Mouse (Mus musculus) limb, embryonic 13.5 days (tissue): ENCODE data around the gene Olfr204. TPM values are rescaled to one million over a fixed set of nuclear protein-coding genes. Genes with fewer than 3 reads are reported as not detected.
"Not testable (repeated sequence)": the region's sequence is repeated elsewhere in the genome, so short reads cannot be mapped to it uniquely, and the experiment has no call there.

Source experiments
- ATAC-seq: fragments of 200-750 bp; cut with Nextera tagmentation; 2 replicates; pipeline ENCODE4 v1.8.0; 2017; ENCODE audit warnings: low read depth, moderate number of reproducible peaks, moderate TSS enrichment; ENCODE audit not compliant: low FRiP score
- H3K27ac ChIP-seq: fragments of 300-500 bp; sonication (generic); 2 replicates; pipeline ENCODE4 v1.5.1; 2015; ENCODE audit warnings: inconsistent platforms, mild to moderate bottlenecking, moderate library complexity
- H3K27me3 ChIP-seq: fragments of 300-500 bp; sonication (generic); 2 replicates; pipeline ENCODE4 v1.6.1; 2015; ENCODE audit warnings: mild to moderate bottlenecking, inconsistent platforms
- H3K36me3 ChIP-seq: fragments of 300-500 bp; sonication (generic); 2 replicates; pipeline ENCODE4 v1.6.1; 2015; ENCODE audit warnings: inconsistent platforms, mild to moderate bottlenecking, moderate library complexity
- H3K4me1 ChIP-seq: fragments of 300-500 bp; sonication (generic); 2 replicates; pipeline ENCODE4 v1.6.1; 2015; ENCODE audit warnings: inconsistent platforms
- H3K4me2 ChIP-seq: fragments of 300-500 bp; sonication (generic); replicated peaks from 2 replicates; pipeline ENCODE4 v1.6.1; 2015; ENCODE audit warnings: inconsistent platforms, mild to moderate bottlenecking, moderate library complexity
- H3K4me3 ChIP-seq: fragments of 300-500 bp; sonication (generic); 2 replicates; pipeline ENCODE4 v1.5.1; 2015; ENCODE audit warnings: moderate library complexity, mild to moderate bottlenecking, inconsistent platforms
- H3K9ac ChIP-seq: fragments of 300-500 bp; sonication (generic); 2 replicates; pipeline ENCODE4 v1.6.1; 2015; ENCODE audit warnings: mild to moderate bottlenecking, inconsistent platforms
- H3K9me3 ChIP-seq: fragments of 300-500 bp; sonication (generic); 2 replicates; pipeline ENCODE4 v1.6.1; 2016; ENCODE audit warnings: inconsistent platforms
- WGBS: fragments of 180-500 bp; shearing (Covaris S2); methylation state at CpG from one replicate; pipeline ENCODE4 v1.1.7; 2015; 5-methylcytosine and 5-hydroxymethylcytosine counted together
- polyA plus RNA-seq: library from polyadenylated mRNA; unstranded; fragments of >200 nt; fragmentation: Nextera tagmentation; extraction: Ambion mirVana; gene quantifications from 2 replicates; pipeline ENCODE4 v1.2.1, GENCODE M21; 2015

Olfr204 gene
- not detected in 2 replicates for polyA plus RNA-seq

DNA sequence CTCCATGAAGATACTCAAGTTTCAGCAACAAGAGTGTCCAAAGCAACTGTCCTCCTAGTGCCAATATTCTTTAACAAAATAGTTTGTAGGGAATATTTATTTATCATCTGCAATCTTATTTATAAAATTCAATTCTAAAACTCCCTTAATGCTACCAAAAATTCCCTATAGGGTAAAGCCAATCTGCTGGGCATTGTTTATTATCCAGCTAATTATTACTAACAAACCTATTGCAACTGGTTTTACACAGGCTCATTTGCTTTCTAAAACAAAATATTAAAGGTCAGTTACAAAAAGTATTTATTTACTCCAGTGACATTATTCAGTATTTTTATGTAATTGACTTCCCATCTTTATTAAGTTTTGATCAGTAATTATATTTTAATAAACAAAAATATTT is at the start of gene Olfr204:
Olfr204 (minus strand) TSS at position 101 of the 400 bp plus-strand sequence.
- Histone ChIP-seq H3K9me3 (no peaks in the 10 kb centered on the region), H3K27ac (no peak within 1 kb of the TSS), H3K27me3 (no peaks in the 10 kb centered on the region), H3K36me3 (no peaks in the 10 kb centered on the region), H3K9ac (no peak within 1 kb of the TSS), H3K4me3 (no peak within 1 kb of the TSS), H3K4me1 (no peaks in the 10 kb centered on the region), H3K4me2 (no peak within 1 kb of the TSS)
- ATAC-seq = no peak

- H3K4me2 ChIP-seq = no peak within 1 kb of the TSS
- WGBS = 81% methylated on average over 2 of the region's 2 CpGs
- H3K4me1 ChIP-seq = no peaks in the 10 kb centered on the region
- no peak within 1 kb of the TSS for H3K9ac ChIP-seq
- no peak within 1 kb of the TSS for H3K27ac ChIP-seq
- no peaks in the 10 kb centered on the region for H3K27me3 ChIP-seq
- no peak within 1 kb of the TSS for H3K4me3 ChIP-seq
- no peaks in the 10 kb centered on the region for H3K36me3 ChIP-seq
- no peak for ATAC-seq
- H3K9me3 ChIP-seq = no peaks in the 10 kb centered on the region
These were observed 45.8 kb upstream of the Olfr204 start, which contains the start of gene Olfr209 for GRCm38 (mm10) chr16:59363893-59364292. Olfr209 (minus strand) TSS chr16:59363993.

DNA sequence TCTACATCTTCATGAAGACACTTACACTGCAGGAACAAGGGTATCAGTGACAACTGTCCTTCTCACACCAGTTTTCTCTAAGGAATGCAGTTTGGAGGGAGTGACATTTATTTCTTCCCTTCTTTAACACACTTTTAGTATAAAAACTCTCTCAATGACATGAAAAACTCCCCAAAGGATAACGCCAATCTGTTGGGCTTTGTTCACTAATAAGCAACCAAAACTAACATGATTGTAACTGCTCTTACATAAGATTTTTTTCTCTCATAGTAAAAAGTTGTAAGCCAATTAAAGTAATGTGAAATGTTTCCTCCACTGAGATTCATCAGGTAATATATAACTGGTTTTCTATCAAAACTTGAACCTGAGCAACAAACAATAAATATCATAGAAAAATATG is 31.1 kb upstream of the Olfr204 start, which contains the start of gene Olfr206:
Olfr206 (minus strand) TSS at position 101 of the 400 bp plus-strand sequence.
- Histone ChIP-seq H3K4me2 (no peak within 1 kb of the TSS), H3K27ac (no peak within 1 kb of the TSS), H3K9ac (no peak within 1 kb of the TSS), H3K9me3 (no peaks in the 10 kb centered on the region), H3K4me3 (no peak within 1 kb of the TSS), H3K27me3 (no peaks in the 10 kb centered on the region), H3K36me3 (no peaks in the 10 kb centered on the region), H3K4me1 (no peaks in the 10 kb centered on the region)
- ATAC-seq = no peak
- WGBS = 76% methylated on average over 1 of the region's 1 CpGs

GRCm38 (mm10) chr16:59331038-59331437 is 13.0 kb upstream of the Olfr204 start, which contains the start of gene Olfr205:
Olfr205 (minus strand) TSS chr16:59331138.
- H3K4me3 ChIP-seq = no peak within 1 kb of the TSS
- H3K4me2 ChIP-seq = no peak within 1 kb of the TSS
- no peak for ATAC-seq
- no peak within 1 kb of the TSS for H3K9ac ChIP-seq
- no peaks in the 10 kb centered on the region for H3K36me3 ChIP-seq
- no peaks in the 10 kb centered on the region for H3K4me1 ChIP-seq
- no peaks in the 10 kb centered on the region for H3K9me3 ChIP-seq
- H3K27me3 ChIP-seq = no peaks in the 10 kb centered on the region
- H3K27ac ChIP-seq = no peak within 1 kb of the TSS

DNA sequence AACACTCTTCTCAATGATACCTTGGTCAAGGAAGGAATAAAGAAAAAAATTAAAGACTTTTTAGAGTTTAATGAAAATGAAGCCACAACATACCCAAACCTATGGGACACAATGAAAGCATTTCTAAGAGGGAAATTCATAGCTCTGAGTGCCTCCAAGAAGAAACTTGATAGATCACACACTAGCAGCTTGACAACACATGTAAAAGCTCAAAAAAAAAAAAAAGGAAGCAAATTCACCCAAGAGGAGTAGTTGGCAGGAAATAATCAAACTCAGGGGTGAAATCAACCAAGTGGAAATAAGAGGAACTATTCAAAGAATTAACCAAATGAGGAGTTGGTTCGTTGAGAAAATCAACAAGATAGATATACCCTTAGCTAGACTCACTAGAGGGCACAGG is 5.2 kb upstream of the Olfr204 start:
- H3K9me3 ChIP-seq, H3K27me3 ChIP-seq, H3K36me3 ChIP-seq, H3K27ac ChIP-seq, H3K4me1 ChIP-seq, ATAC-seq, H3K4me3 ChIP-seq, H3K9ac ChIP-seq, H3K4me2 ChIP-seq: not testable (repeated sequence)
- WGBS = 87% methylated on average over 1 of the region's 1 CpGs

DNA sequence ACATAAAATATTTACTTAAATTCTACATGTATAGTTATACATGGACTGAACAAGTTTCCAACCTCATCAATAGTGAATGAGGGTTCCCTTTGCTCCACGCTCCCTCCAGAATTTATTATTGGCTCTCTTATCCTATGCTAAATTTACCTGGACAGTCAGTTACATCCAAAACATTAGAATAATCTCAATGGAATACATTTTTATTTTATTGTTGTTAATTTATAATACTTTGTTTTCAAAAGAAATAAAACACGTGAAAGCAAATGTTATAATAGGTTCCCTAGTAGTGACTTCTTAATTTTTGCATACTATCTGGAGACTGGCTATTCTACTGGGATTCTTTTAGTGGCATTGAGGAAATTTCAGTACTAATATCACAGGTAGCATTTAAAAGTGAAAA is 19.5 kb downstream of the Olfr204 start, which contains the start of gene Olfr203:
Olfr203 (plus strand) TSS at position 301 of the 400 bp plus-strand sequence.
- ATAC-seq = no peak
- no peak within 1 kb of the TSS for H3K9ac ChIP-seq
- H3K4me3 ChIP-seq = no peak within 1 kb of the TSS
- no peak within 1 kb of the TSS for H3K4me2 ChIP-seq
- 80% methylated on average over 2 of the region's 2 CpGs for WGBS
- no peaks in the 10 kb centered on the region for H3K4me1 ChIP-seq
- H3K27ac ChIP-seq = no peak within 1 kb of the TSS
- no peaks in the 10 kb centered on the region for H3K27me3 ChIP-seq
- H3K9me3 ChIP-seq = no peaks in the 10 kb centered on the region
- no peaks in the 10 kb centered on the region for H3K36me3 ChIP-seq

GRCm38 (mm10) chr16:59287576-59287975 is 30.5 kb downstream of the Olfr204 start:
- ATAC-seq, H3K27me3 ChIP-seq, H3K4me1 ChIP-seq, H3K27ac ChIP-seq, H3K4me3 ChIP-seq, H3K4me2 ChIP-seq, H3K9me3 ChIP-seq, H3K36me3 ChIP-seq, H3K9ac ChIP-seq: not testable (repeated sequence)
- 88% methylated on average over 9 of the region's 9 CpGs for WGBS

DNA sequence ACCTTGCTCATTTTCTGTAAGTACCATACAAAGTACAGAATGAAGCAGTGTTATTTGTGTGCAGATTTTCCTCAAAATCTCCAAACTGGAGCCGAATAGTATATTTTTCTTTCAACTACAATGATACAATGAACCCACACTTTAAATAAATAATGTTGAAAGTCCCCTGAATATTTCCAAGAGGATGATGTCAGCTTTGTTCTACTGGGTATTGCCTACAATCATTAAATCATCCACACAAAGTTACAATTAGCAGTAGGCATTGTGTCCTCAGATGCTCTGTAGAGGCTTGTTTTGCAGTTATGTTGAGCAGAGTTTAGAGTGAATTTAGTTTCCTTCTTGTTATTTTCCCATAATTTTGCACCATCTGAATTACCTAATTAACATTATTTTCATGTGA is 31.4 kb downstream of the Olfr204 start, which contains the start of gene Olfr202:
Olfr202 (minus strand) TSS at position 101 of the 400 bp plus-strand sequence.
- ATAC-seq = no peak
- WGBS = 89% methylated on average over 1 of the region's 1 CpGs
- Histone ChIP-seq H3K4me1 (no peaks in the 10 kb centered on the region), H3K4me2 (no peak within 1 kb of the TSS), H3K27me3 (no peaks in the 10 kb centered on the region), H3K36me3 (no peaks in the 10 kb centered on the region), H3K9me3 (no peaks in the 10 kb centered on the region), H3K27ac (no peak within 1 kb of the TSS), H3K4me3 (no peak within 1 kb of the TSS), H3K9ac (no peak within 1 kb of the TSS)

- 56% methylated on average over 1 of the region's 1 CpGs for WGBS
- Histone ChIP-seq H3K9ac (no peak overlapping the region), H3K4me2 (no peak overlapping the region), H3K9me3 (no peaks in the 10 kb centered on the region), H3K27ac (no peak overlapping the region), H3K4me1 (no peaks in the 10 kb centered on the region), H3K36me3 (no peaks in the 10 kb centered on the region), H3K4me3 (no peak overlapping the region), H3K27me3 (no peaks in the 10 kb centered on the region)
- no peak for ATAC-seq
These were observed 34.6 kb downstream of the Olfr204 start for GRCm38 (mm10) chr16:59283476-59283875.

GRCm38 (mm10) chr16:59280542-59280941 is 37.5 kb downstream of the Olfr204 start:
- Histone ChIP-seq H3K27me3 (no peaks in the 10 kb centered on the region), H3K4me3 (no peak overlapping the region), H3K27ac (no peak overlapping the region), H3K4me2 (no peak overlapping the region), H3K9me3 (no peaks in the 10 kb centered on the region), H3K4me1 (no peaks in the 10 kb centered on the region), H3K9ac (no peak overlapping the region), H3K36me3 (no peaks in the 10 kb centered on the region)
- 69% methylated on average over 3 of the region's 3 CpGs for WGBS
- ATAC-seq = no peak

- ATAC-seq, H3K27me3 ChIP-seq, H3K4me2 ChIP-seq, H3K36me3 ChIP-seq, H3K4me3 ChIP-seq, H3K4me1 ChIP-seq, H3K9me3 ChIP-seq, H3K9ac ChIP-seq, H3K27ac ChIP-seq: not testable (repeated sequence)
- WGBS = 87% methylated on average over 4 of the region's 4 CpGs
These were observed 45.5 kb downstream of the Olfr204 start, which contains the start of gene Olfr201 for GRCm38 (mm10) chr16:59272532-59272931. Olfr201 (minus strand) TSS chr16:59272632.

DNA sequence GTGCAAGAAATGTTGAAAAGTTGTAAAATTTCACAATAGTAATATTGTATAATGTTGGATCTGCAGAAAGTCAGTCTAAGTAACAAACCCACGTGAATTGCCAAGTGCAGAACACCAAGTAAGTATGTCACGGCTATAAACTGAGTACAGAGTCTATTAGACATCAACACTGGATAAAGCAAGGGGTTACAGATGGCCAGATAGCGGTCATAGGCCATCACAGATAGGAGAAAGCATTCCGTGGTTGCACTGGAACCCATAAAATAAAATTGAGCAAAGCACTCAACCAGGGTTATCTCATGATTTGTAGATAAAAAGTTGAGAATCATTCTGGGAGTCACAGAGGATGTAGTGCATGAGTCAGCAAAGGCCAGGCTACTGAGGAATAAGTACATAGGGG is 49.0 kb downstream of the Olfr204 start:
- ATAC-seq = not testable (repeated sequence)
- 76% methylated on average over 4 of the region's 4 CpGs for WGBS

More for the DNA sequence above, 49.0 kb downstream of the Olfr204 start:
- not testable (repeated sequence) for H3K4me1 ChIP-seq, H3K4me2 ChIP-seq, H3K36me3 ChIP-seq, H3K27me3 ChIP-seq, H3K9me3 ChIP-seq, H3K4me3 ChIP-seq, H3K9ac ChIP-seq, H3K27ac ChIP-seq
